Mouse (Mus musculus) small intestine, adult 2 months (tissue): ENCODE measurements around the gene Prdm16. TPM values are rescaled to one million over a fixed set of nuclear protein-coding genes. Genes with fewer than 3 reads are reported as not detected.

Experiments used
- H3K27ac ChIP-seq: fragments of 200-500 bp; 2 replicates; pipeline ENCODE4 v1.5.1; 2012; ENCODE audit warnings: low read depth, low read length, control low read depth, inconsistent platforms; ENCODE audit not compliant: insufficient read depth
- H3K27me3 ChIP-seq: fragments of 200-500 bp; 2 replicates; pipeline ENCODE4 v1.6.1; 2012; ENCODE audit warnings: mild to moderate bottlenecking, moderate library complexity, low read length, inconsistent platforms; ENCODE audit not compliant: control insufficient read depth, insufficient read depth
- H3K36me3 ChIP-seq: fragments of 200-500 bp; 2 replicates; pipeline ENCODE4 v1.6.1; 2012; ENCODE audit warnings: mild to moderate bottlenecking, low read length, control low read depth, inconsistent platforms; ENCODE audit not compliant: control insufficient read depth, insufficient read depth
- H3K4me1 ChIP-seq: fragments of 200-500 bp; 2 replicates; pipeline ENCODE4 v1.6.1; 2012; ENCODE audit warnings: low read length, inconsistent platforms, mixed read lengths; ENCODE audit not compliant: control insufficient read depth, insufficient read depth, insufficient read length
- H3K4me3 ChIP-seq: fragments of 200-500 bp; 2 replicates; pipeline ENCODE4 v1.5.1; 2012; ENCODE audit warnings: low read depth, mild to moderate bottlenecking, control low read depth, inconsistent platforms, low read length, moderate library complexity
- CTCF ChIP-seq: fragments of 200-500 bp; IDR thresholded peaks from 2 replicates; pipeline ENCODE4 v1.5.1; 2012; ENCODE audit warnings: low read depth, mild to moderate bottlenecking, control low read depth, inconsistent platforms, low read length, moderate library complexity, mixed read lengths; ENCODE audit not compliant: insufficient replicate concordance, insufficient read length; ENCODE audit errors: extremely low read depth
- POLR2A ChIP-seq: fragments of 200-500 bp; IDR thresholded peaks from 2 replicates; pipeline ENCODE4 v1.6.1; 2012; ENCODE audit warnings: low read depth, mild to moderate bottlenecking, control low read depth, inconsistent platforms, low read length, moderate library complexity
- WGBS: fragments of 180-500 bp; shearing (Covaris S2); methylation state at CpG from one replicate; pipeline ENCODE4 v1.1.7; 2018; 5-methylcytosine and 5-hydroxymethylcytosine counted together
- polyA plus RNA-seq: library from polyadenylated mRNA; depleted of rRNA; stranded (reverse); fragments of >200 nt; gene quantifications from 2 replicates; pipeline ENCODE4 v1.2.3, GENCODE M21; 2012

The Prdm16 gene
- polyA plus RNA-seq, 1 experiment: 4.9 TPM

- Histone ChIP-seq H3K27me3 (no peaks in the 10 kb centered on the region), H3K4me3 (no peak overlapping the region), H3K4me1 (peaks cover 4% of the 10 kb centered on the region; the same call in 1 of the 2 replicates), H3K27ac (no peak overlapping the region), H3K36me3 (no peaks in the 10 kb centered on the region)
- no peak for TF ChIP-seq CTCF
- no peak for TF ChIP-seq POLR2A
- WGBS: 82% methylated on average over 4 of the region's 4 CpGs
Measured at GRCm38 (mm10) chr4:154511767-154512166, 124.9 kb downstream of the Prdm16 start.

- no peak for TF ChIP-seq POLR2A
- peaks cover 15% of the 10 kb centered on the region for H3K4me1 ChIP-seq
- no peak overlapping the region for H3K4me3 ChIP-seq
- H3K27ac ChIP-seq: no peak overlapping the region
- no peaks in the 10 kb centered on the region for H3K27me3 ChIP-seq
- no peaks in the 10 kb centered on the region for H3K36me3 ChIP-seq
- 68% methylated on average over 20 of the region's 20 CpGs for WGBS
Measured at GRCm38 (mm10) chr4:154506774-154507435, 129.8 kb downstream of the Prdm16 start.

GRCm38 (mm10) chr4:154505313-154505712, 131.4 kb downstream of the Prdm16 start:
- H3K27ac ChIP-seq: no peak overlapping the region
- WGBS: 73% methylated on average over 5 of the region's 5 CpGs

GRCm38 (mm10) chr4:154503260-154503829, 133.3 kb downstream of the Prdm16 start:
- Histone ChIP-seq H3K27me3 (no peaks in the 10 kb centered on the region), H3K4me3 (no peak overlapping the region), H3K4me1 (peaks cover 24% of the 10 kb centered on the region), H3K36me3 (no peaks in the 10 kb centered on the region), H3K27ac (no peak overlapping the region)
- WGBS: 59% methylated on average over 21 of the region's 21 CpGs
- no peak for TF ChIP-seq POLR2A
- no peak for TF ChIP-seq CTCF

More at GRCm38 (mm10) chr4:154505313-154505712, 131.4 kb downstream of the Prdm16 start:
- Histone ChIP-seq H3K4me3 (no peak overlapping the region), H3K4me1 (peaks cover 17% of the 10 kb centered on the region), H3K27me3 (no peaks in the 10 kb centered on the region), H3K36me3 (no peaks in the 10 kb centered on the region)
- TF ChIP-seq CTCF: no peak
- no peak for TF ChIP-seq POLR2A

GRCm38 (mm10) chr4:154502403-154503000, 134.2 kb downstream of the Prdm16 start:
- WGBS: 46% methylated on average over 16 of the region's 16 CpGs
- no peaks in the 10 kb centered on the region for H3K36me3 ChIP-seq
- H3K27me3 ChIP-seq: no peaks in the 10 kb centered on the region
- no peak for TF ChIP-seq CTCF
- TF ChIP-seq POLR2A: no peak
- H3K4me1 ChIP-seq: peaks cover 31% of the 10 kb centered on the region
- H3K27ac ChIP-seq: peak overlapping the region; percentile 62; the same call in 1 of the 2 replicates
- H3K4me3 ChIP-seq: no peak overlapping the region

- H3K27me3 ChIP-seq: no peaks in the 10 kb centered on the region
- H3K36me3 ChIP-seq: no peaks in the 10 kb centered on the region
- no peak for TF ChIP-seq POLR2A
- no peak for TF ChIP-seq CTCF
- peaks cover 42% of the 10 kb centered on the region for H3K4me1 ChIP-seq
- 58% methylated on average over 9 of the region's 9 CpGs for WGBS
- H3K27ac ChIP-seq: no peak overlapping the region
- H3K4me3 ChIP-seq: no peak overlapping the region
Measured at GRCm38 (mm10) chr4:154500695-154501094, 136.0 kb downstream of the Prdm16 start.

- Histone ChIP-seq H3K27ac (no peak overlapping the region; the same call in 1 of the 2 replicates), H3K36me3 (no peaks in the 10 kb centered on the region), H3K4me1 (peaks cover 47% of the 10 kb centered on the region), H3K4me3 (peak overlapping the region; percentile 45), H3K27me3 (no peaks in the 10 kb centered on the region)
- TF ChIP-seq POLR2A (no peak), CTCF (no peak)
- 14% methylated on average over 29 of the region's 29 CpGs for WGBS
Measured at GRCm38 (mm10) chr4:154499701-154500523, 136.8 kb downstream of the Prdm16 start.
